Mouse (Mus musculus): ENCODE measurements around the gene Rcc2. TPM values are rescaled to one million over a fixed set of nuclear protein-coding genes. Genes with fewer than 3 reads are reported as not detected.
A peak's percentile ranks its signal among the peaks of the same experiment; 100 is the strongest.

Gene Rcc2
- polyA plus RNA-seq, 1 experiment from 2014 or later, result 13.7 TPM

- no peaks in the 10 kb centered on the region for H3K36me3 ChIP-seq (ENCODE audit: control insufficient read depth, insufficient read depth, low read length)
- H3K4me2 ChIP-seq (ENCODE audit: low read depth, low read length), result no peak overlapping the region
- H3K9me3 ChIP-seq (ENCODE audit: control insufficient read depth, low read length), result no peaks in the 10 kb centered on the region
- no peak for ATAC-seq
- no peak overlapping the region for H3K4me3 ChIP-seq (ENCODE audit: low read length)
- H3K27me3 ChIP-seq (replicated peaks; ENCODE audit: control insufficient read depth, insufficient read depth, low read length), result 0 out of 2 replicates have a peak, but pooled peaks cover 8% of the 10 kb centered on the region
- 79% methylated on average over 7 of the region's 7 CpGs for WGBS
- no peak overlapping the region for H3K27ac ChIP-seq (ENCODE audit: low read length)
- H3K4me1 ChIP-seq (ENCODE audit: control insufficient read depth, insufficient read depth, low read length), result no peaks in the 10 kb centered on the region
- no peak overlapping the region for H3K9ac ChIP-seq (ENCODE audit: low read depth, low read length)
Observed at GRCm38 (mm10) chr4:140695146-140695545, 5.2 kb upstream of the Rcc2 start.

- H3K36me3 ChIP-seq (ENCODE audit: control insufficient read depth, insufficient read depth, low read length), result no peaks in the 10 kb centered on the region
- ATAC-seq, result no peak
- H3K9me3 ChIP-seq (ENCODE audit: control insufficient read depth, low read length), result no peaks in the 10 kb centered on the region
- H3K4me3 ChIP-seq (ENCODE audit: low read length), result no peak overlapping the region
- no peak overlapping the region for H3K27ac ChIP-seq (ENCODE audit: low read length)
- H3K4me2 ChIP-seq (ENCODE audit: low read depth, low read length), result no peak overlapping the region
- no peak overlapping the region for H3K9ac ChIP-seq (ENCODE audit: low read depth, low read length)
- H3K27me3 ChIP-seq (replicated peaks; ENCODE audit: control insufficient read depth, insufficient read depth, low read length), result 0 out of 2 replicates have a peak, but pooled peaks cover 8% of the 10 kb centered on the region
- 70% methylated on average over 14 of the region's 14 CpGs for WGBS
- peaks cover 7% of the 10 kb centered on the region; the same call in 1 of the 2 replicates for H3K4me1 ChIP-seq (ENCODE audit: control insufficient read depth, insufficient read depth, low read length)
Observed at GRCm38 (mm10) chr4:140695675-140696585, 4.4 kb upstream of the Rcc2 start.

GRCm38 (mm10) chr4:140699441-140700127 lies 757 bp upstream of the Rcc2 start:
- Histone ChIP-seq H3K4me3 (ENCODE audit: low read length) (peak overlapping the region; percentile 67), H3K9ac (ENCODE audit: low read depth, low read length) (peak overlapping the region; percentile 21), H3K27ac (ENCODE audit: low read length) (0 out of 2 replicates have a peak overlapping the region, but pooled peaks have one; percentile 5), H3K27me3 (replicated peaks; ENCODE audit: control insufficient read depth, insufficient read depth, low read length) (0 out of 2 replicates have a peak, but pooled peaks cover 8% of the 10 kb centered on the region), H3K36me3 (ENCODE audit: control insufficient read depth, insufficient read depth, low read length) (no peaks in the 10 kb centered on the region), H3K9me3 (ENCODE audit: control insufficient read depth, low read length) (no peaks in the 10 kb centered on the region), H3K4me2 (ENCODE audit: low read depth, low read length) (peak overlapping the region; percentile 96), H3K4me1 (ENCODE audit: control insufficient read depth, insufficient read depth, low read length) (peaks cover 21% of the 10 kb centered on the region)
- ATAC-seq, result 0 out of 2 replicates have a peak, but pooled peaks have one; percentile 6
- 6% methylated on average over 29 of the region's 29 CpGs for WGBS

GRCm38 (mm10) chr4:140701049-140701715 lies 841 bp downstream of the Rcc2 start:
- WGBS, result under 1% methylated on average over 57 of the region's 61 CpGs
- ATAC-seq, result peak; percentile 64

GRCm38 (mm10) chr4:140701716-140702561 lies 1.6 kb downstream of the Rcc2 start:
- peak overlapping the region; percentile 84 for H3K9ac ChIP-seq (ENCODE audit: low read depth, low read length)
- H3K4me1 ChIP-seq (ENCODE audit: control insufficient read depth, insufficient read depth, low read length), result peaks cover 41% of the 10 kb centered on the region
- peak overlapping the region; percentile 67 for H3K4me3 ChIP-seq (ENCODE audit: low read length)
- H3K9me3 ChIP-seq (ENCODE audit: control insufficient read depth, low read length), result no peaks in the 10 kb centered on the region
- H3K27ac ChIP-seq (ENCODE audit: low read length), result peak overlapping the region; percentile 98
- H3K36me3 ChIP-seq (ENCODE audit: control insufficient read depth, insufficient read depth, low read length), result no peaks in the 10 kb centered on the region
- ATAC-seq, result peak; percentile 29
- under 1% methylated on average over 64 of the region's 107 CpGs for WGBS
- peak overlapping the region; percentile 96 for H3K4me2 ChIP-seq (ENCODE audit: low read depth, low read length)
- H3K27me3 ChIP-seq (replicated peaks; ENCODE audit: control insufficient read depth, insufficient read depth, low read length), result 0 out of 2 replicates have a peak, but pooled peaks cover 8% of the 10 kb centered on the region

More at GRCm38 (mm10) chr4:140701049-140701715, 841 bp downstream of the Rcc2 start:
- H3K4me3 ChIP-seq (ENCODE audit: low read length), result peak overlapping the region; percentile 67
- peak overlapping the region; percentile 84 for H3K9ac ChIP-seq (ENCODE audit: low read depth, low read length)
- H3K36me3 ChIP-seq (ENCODE audit: control insufficient read depth, insufficient read depth, low read length), result no peaks in the 10 kb centered on the region
- H3K9me3 ChIP-seq (ENCODE audit: control insufficient read depth, low read length), result no peaks in the 10 kb centered on the region
- 0 out of 2 replicates have a peak, but pooled peaks cover 8% of the 10 kb centered on the region for H3K27me3 ChIP-seq (replicated peaks; ENCODE audit: control insufficient read depth, insufficient read depth, low read length)
- H3K27ac ChIP-seq (ENCODE audit: low read length), result peak overlapping the region; percentile 98
- peak overlapping the region; percentile 96 for H3K4me2 ChIP-seq (ENCODE audit: low read depth, low read length)
- peaks cover 33% of the 10 kb centered on the region for H3K4me1 ChIP-seq (ENCODE audit: control insufficient read depth, insufficient read depth, low read length)

GRCm38 (mm10) chr4:140702611-140703327 lies 2.4 kb downstream of the Rcc2 start:
- peak; percentile 80 for ATAC-seq
- peak overlapping the region; percentile 84 for H3K9ac ChIP-seq (ENCODE audit: low read depth, low read length)
- peak overlapping the region; percentile 67 for H3K4me3 ChIP-seq (ENCODE audit: low read length)
- under 1% methylated on average over 46 of the region's 68 CpGs for WGBS
- no peaks in the 10 kb centered on the region for H3K9me3 ChIP-seq (ENCODE audit: control insufficient read depth, low read length)
- H3K27ac ChIP-seq (ENCODE audit: low read length), result peak overlapping the region; percentile 98
- no peaks in the 10 kb centered on the region for H3K36me3 ChIP-seq (ENCODE audit: control insufficient read depth, insufficient read depth, low read length)
- H3K4me2 ChIP-seq (ENCODE audit: low read depth, low read length), result peak overlapping the region; percentile 96
- H3K4me1 ChIP-seq (ENCODE audit: control insufficient read depth, insufficient read depth, low read length), result peaks cover 49% of the 10 kb centered on the region
- 0 out of 2 replicates have a peak, but pooled peaks cover 8% of the 10 kb centered on the region for H3K27me3 ChIP-seq (replicated peaks; ENCODE audit: control insufficient read depth, insufficient read depth, low read length)

GRCm38 (mm10) chr4:140703636-140704035 lies 3.3 kb downstream of the Rcc2 start:
- Histone ChIP-seq H3K4me3 (ENCODE audit: low read length) (peak overlapping the region; percentile 67), H3K4me1 (ENCODE audit: control insufficient read depth, insufficient read depth, low read length) (peaks cover 57% of the 10 kb centered on the region), H3K4me2 (ENCODE audit: low read depth, low read length) (peak overlapping the region; percentile 96), H3K27me3 (replicated peaks; ENCODE audit: control insufficient read depth, insufficient read depth, low read length) (0 out of 2 replicates have a peak, but pooled peaks cover 8% of the 10 kb centered on the region), H3K9me3 (ENCODE audit: control insufficient read depth, low read length) (no peaks in the 10 kb centered on the region), H3K36me3 (ENCODE audit: control insufficient read depth, insufficient read depth, low read length) (peaks cover 3% of the 10 kb centered on the region; the same call in 1 of the 2 replicates), H3K27ac (ENCODE audit: low read length) (peak overlapping the region; percentile 18; the same call in 1 of the 2 replicates), H3K9ac (ENCODE audit: low read depth, low read length) (peak overlapping the region; percentile 84)
- no peak for ATAC-seq
- WGBS, result 13% methylated on average over 8 of the region's 8 CpGs

- Histone ChIP-seq H3K9ac (ENCODE audit: low read depth, low read length) (peak overlapping the region; percentile 84), H3K9me3 (ENCODE audit: control insufficient read depth, low read length) (no peaks in the 10 kb centered on the region), H3K4me1 (ENCODE audit: control insufficient read depth, insufficient read depth, low read length) (peaks cover 62% of the 10 kb centered on the region), H3K4me2 (ENCODE audit: low read depth, low read length) (peak overlapping the region; percentile 96; the same call in 1 of the 2 replicates), H3K27ac (ENCODE audit: low read length) (peak overlapping the region; percentile 13; the same call in 1 of the 2 replicates), H3K36me3 (ENCODE audit: control insufficient read depth, insufficient read depth, low read length) (peaks cover 4% of the 10 kb centered on the region; the same call in 1 of the 2 replicates), H3K27me3 (replicated peaks; ENCODE audit: control insufficient read depth, insufficient read depth, low read length) (0 out of 2 replicates have a peak, but pooled peaks cover 4% of the 10 kb centered on the region), H3K4me3 (ENCODE audit: low read length) (peak overlapping the region; percentile 67)
- WGBS, result 22% methylated on average over 4 of the region's 4 CpGs
- ATAC-seq, result no peak
Observed at GRCm38 (mm10) chr4:140704166-140704565, 3.8 kb downstream of the Rcc2 start.
